Mouse (Mus musculus) heart, embryonic 14.5 days (tissue): ENCODE data around the gene 4933427D14Rik. TPM values are rescaled to one million over a fixed set of nuclear protein-coding genes. Genes with fewer than 3 reads are reported as not detected.

Source experiments
- ATAC-seq: fragments of 200-750 bp; cut with Nextera tagmentation; 2 replicates; pipeline ENCODE4 v1.8.0; 2017; ENCODE audit warnings: low read depth, moderate TSS enrichment; ENCODE audit not compliant: insufficient number of reproducible peaks, insufficient read depth, low FRiP score
- H3K27ac ChIP-seq, 2 experiments: fragments of 200-500 bp in 1 of 2; fragments of 300-500 bp in 1 of 2; sonication (generic) in 1 of 2; replicated peaks in 1 of 2; 2 replicates each; pipeline ENCODE4 v1.5.1; 2012 to 2014; ENCODE audit warnings: low read depth in 2 of 2, low read length in 2 of 2, control low read depth in 1 of 2, mild to moderate bottlenecking in 1 of 2, mixed read lengths in 1 of 2; ENCODE audit not compliant: control insufficient read depth in 1 of 2, insufficient read depth in 1 of 2
- H3K27me3 ChIP-seq: fragments of 300-500 bp; sonication (generic); 2 replicates; pipeline ENCODE4 v1.6.1; 2014; ENCODE audit warnings: mild to moderate bottlenecking, low read length, control low read depth; ENCODE audit not compliant: control insufficient read depth, insufficient read depth
- H3K36me3 ChIP-seq: fragments of 300-500 bp; sonication (generic); 2 replicates; pipeline ENCODE4 v1.6.1; 2014; ENCODE audit warnings: mild to moderate bottlenecking, control low read depth, low read length, mixed read lengths; ENCODE audit not compliant: control insufficient read depth, insufficient read depth
- H3K4me1 ChIP-seq, 2 experiments: fragments of 200-500 bp in 1 of 2; fragments of 300-500 bp in 1 of 2; sonication (generic) in 1 of 2; 2 replicates each; pipeline ENCODE4 v1.6.1; 2012 to 2014; ENCODE audit warnings: low read length in 2 of 2, control low read depth in 1 of 2, mixed read lengths in 1 of 2; ENCODE audit not compliant: control insufficient read depth in 2 of 2, insufficient read depth in 2 of 2
- H3K4me2 ChIP-seq: fragments of 300-500 bp; sonication (generic); 2 replicates; pipeline ENCODE4 v1.6.1; 2014; ENCODE audit warnings: mild to moderate bottlenecking, low read length
- H3K4me3 ChIP-seq, 2 experiments: fragments of 200-500 bp in 1 of 2; fragments of 300-500 bp in 1 of 2; sonication (generic) in 1 of 2; 2 replicates each; pipeline ENCODE4 v1.5.1; 2012 to 2014; ENCODE audit warnings: low read length in 2 of 2, mild to moderate bottlenecking in 2 of 2, control low read depth in 1 of 2, low read depth in 1 of 2, moderate library complexity in 1 of 2; ENCODE audit not compliant: control insufficient read depth in 1 of 2, insufficient read depth in 1 of 2
- H3K9ac ChIP-seq: fragments of 300-500 bp; sonication (generic); 2 replicates; pipeline ENCODE4 v1.6.1; 2014; ENCODE audit warnings: mild to moderate bottlenecking, low read length
- H3K9me3 ChIP-seq: fragments of 300-500 bp; sonication (generic); 2 replicates; pipeline ENCODE4 v1.6.1; 2016; ENCODE audit warnings: low read length, control low read depth; ENCODE audit not compliant: control insufficient read depth
- WGBS: fragments of 180-500 bp; shearing (Covaris S2); extraction: QIAGEN DNeasy Blood & Tissue Kit; methylation state at CpG from one replicate; pipeline ENCODE4 v1.1.7; 2014; 5-methylcytosine and 5-hydroxymethylcytosine counted together
- polyA plus RNA-seq: library from polyadenylated mRNA; unstranded; fragments of >200 nt; fragmentation: Nextera tagmentation; extraction: Ambion mirVana; gene quantifications from 2 replicates; pipeline ENCODE4 v1.2.1, GENCODE M21; 2014

The 4933427D14Rik gene
- polyA plus RNA-seq, 1 experiment from 2014 or later: 6.5 TPM

DNA sequence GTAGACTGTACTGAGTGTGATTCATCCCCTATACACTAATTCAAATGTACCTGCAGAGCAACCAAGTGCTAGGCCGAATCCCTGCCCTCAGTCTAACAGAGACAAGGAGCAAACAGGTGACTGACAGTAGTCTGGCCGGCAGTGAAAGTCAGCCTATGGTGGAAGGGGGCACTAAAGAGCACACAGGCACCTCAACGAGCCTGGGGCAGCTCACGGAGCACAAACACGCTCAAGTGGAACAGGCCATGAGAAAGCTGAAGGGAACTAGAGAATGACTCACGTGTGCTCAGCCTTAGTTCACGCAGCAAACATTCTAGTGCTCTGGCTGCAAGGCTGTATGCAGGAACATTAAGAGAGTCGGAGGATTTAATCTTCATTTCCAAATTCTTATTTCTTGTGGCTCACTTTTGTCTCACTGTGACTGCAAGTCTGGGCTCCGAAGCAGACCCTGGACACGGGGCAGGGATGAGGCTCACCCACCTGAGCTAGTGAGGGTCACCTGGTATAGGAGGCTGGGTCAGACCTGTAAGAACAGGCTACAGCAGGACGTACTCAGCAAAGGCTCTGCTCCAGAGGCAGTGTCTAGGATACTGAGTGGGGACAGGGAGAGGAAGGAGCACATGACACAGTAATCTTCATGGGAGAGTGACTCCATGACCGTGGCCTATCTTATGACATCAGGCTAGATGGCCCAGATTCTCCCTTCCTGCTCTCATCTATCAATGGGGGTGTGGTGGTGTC is 54.0 kb downstream of the 4933427D14Rik start:
- H3K9ac ChIP-seq: no peak overlapping the region
- ATAC-seq: no peak
- no peaks in the 10 kb centered on the region for H3K9me3 ChIP-seq
- H3K27me3 ChIP-seq: no peaks in the 10 kb centered on the region
- H3K4me3 ChIP-seq: no peak overlapping the region
- H3K4me1 ChIP-seq: no peaks in the 10 kb centered on the region
- no peak overlapping the region for H3K4me2 ChIP-seq
- H3K36me3 ChIP-seq: peaks cover 39% of the 10 kb centered on the region
- no peak overlapping the region for H3K27ac ChIP-seq
- WGBS: 84% methylated on average over 12 of the region's 12 CpGs

DNA sequence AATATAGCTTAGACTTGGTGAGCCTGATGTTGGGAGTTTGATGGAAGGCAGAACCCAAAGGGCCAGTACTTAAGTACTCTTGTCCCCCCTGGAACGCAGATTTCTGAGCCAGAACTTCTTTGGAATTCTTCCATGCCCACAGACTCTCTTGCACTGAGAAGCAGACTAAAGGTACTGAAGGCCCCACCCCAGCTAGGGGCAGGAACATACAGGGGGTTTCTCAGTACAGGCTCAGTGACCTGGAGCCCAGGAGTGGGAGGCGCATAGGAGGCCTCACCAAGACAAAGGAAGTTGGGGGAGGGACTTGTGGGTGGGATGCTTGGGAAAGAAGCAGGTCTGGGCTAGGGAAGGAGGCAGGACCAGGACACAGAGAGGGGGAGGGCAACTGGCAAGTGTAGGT is 56.1 kb downstream of the 4933427D14Rik start:
- H3K4me2 ChIP-seq: no peak overlapping the region
- H3K36me3 ChIP-seq: peaks cover 25% of the 10 kb centered on the region
- 58% methylated on average over 2 of the region's 2 CpGs for WGBS
- no peak overlapping the region for H3K4me3 ChIP-seq
- no peaks in the 10 kb centered on the region for H3K4me1 ChIP-seq
- H3K9ac ChIP-seq: no peak overlapping the region
- ATAC-seq: no peak
- H3K27me3 ChIP-seq: no peaks in the 10 kb centered on the region
- H3K9me3 ChIP-seq: no peaks in the 10 kb centered on the region
- no peak overlapping the region for H3K27ac ChIP-seq

DNA sequence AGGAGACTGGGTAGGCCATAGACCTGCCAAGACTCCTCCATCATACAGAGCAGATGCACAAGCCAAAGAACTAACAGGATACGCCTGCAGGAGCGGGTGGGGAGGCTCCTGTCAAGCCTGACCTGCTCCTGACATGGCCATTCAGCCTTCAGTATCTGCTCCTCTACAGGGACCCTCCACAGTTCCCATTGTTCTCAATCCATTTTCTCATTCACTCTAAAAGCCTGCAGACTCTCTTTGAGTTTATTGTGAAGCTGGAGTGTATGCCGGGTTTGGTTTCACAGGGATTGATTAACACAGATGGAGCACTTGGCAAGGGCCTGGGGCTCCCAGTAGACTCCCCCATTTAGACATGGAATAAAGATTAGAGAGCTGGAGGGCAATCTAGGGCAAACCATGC is 59.3 kb downstream of the 4933427D14Rik start:
- WGBS: 65% methylated on average over 3 of the region's 3 CpGs
- H3K9me3 ChIP-seq: no peaks in the 10 kb centered on the region
- no peak overlapping the region for H3K4me3 ChIP-seq
- H3K36me3 ChIP-seq: no peaks in the 10 kb centered on the region
- no peak overlapping the region for H3K4me2 ChIP-seq
- no peak overlapping the region for H3K9ac ChIP-seq
- H3K4me1 ChIP-seq: 0 out of 4 replicates have a peak, but pooled peaks cover 0 to 2% of the 10 kb centered on the region in 2 experiments
- H3K27ac ChIP-seq: no peak overlapping the region
- ATAC-seq: no peak
- peaks cover 6% of the 10 kb centered on the region; the same call in 1 of the 2 replicates for H3K27me3 ChIP-seq

DNA sequence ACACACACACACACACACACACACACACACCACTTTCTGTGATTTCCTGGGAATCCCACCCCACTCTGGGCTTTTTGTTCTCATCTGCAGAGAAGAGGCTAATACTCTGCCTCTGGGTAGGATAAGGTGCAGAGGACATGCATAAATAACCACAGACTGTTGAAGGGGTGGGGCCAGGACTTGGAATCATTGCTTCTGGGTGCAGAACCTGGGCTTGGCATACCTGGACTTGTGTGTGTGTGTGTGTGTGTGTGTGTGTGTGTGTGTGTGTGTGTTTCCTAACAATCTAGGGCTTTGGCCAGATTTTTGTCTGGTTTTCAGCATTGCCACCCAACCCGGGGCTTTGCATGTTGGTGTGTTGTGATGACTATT is 61.4 kb downstream of the 4933427D14Rik start:
- ATAC-seq: no peak
- Histone ChIP-seq H3K9me3 (no peaks in the 10 kb centered on the region), H3K27ac (no peak overlapping the region), H3K36me3 (no peaks in the 10 kb centered on the region), H3K4me1 (0 out of 4 replicates have a peak, but pooled peaks cover 0 to 2% of the 10 kb centered on the region in 2 experiments), H3K4me2 (no peak overlapping the region), H3K9ac (no peak overlapping the region), H3K27me3 (peaks cover 6% of the 10 kb centered on the region; the same call in 1 of the 2 replicates), H3K4me3 (no peak overlapping the region)
- 69% methylated on average over 1 of the region's 1 CpGs for WGBS

DNA sequence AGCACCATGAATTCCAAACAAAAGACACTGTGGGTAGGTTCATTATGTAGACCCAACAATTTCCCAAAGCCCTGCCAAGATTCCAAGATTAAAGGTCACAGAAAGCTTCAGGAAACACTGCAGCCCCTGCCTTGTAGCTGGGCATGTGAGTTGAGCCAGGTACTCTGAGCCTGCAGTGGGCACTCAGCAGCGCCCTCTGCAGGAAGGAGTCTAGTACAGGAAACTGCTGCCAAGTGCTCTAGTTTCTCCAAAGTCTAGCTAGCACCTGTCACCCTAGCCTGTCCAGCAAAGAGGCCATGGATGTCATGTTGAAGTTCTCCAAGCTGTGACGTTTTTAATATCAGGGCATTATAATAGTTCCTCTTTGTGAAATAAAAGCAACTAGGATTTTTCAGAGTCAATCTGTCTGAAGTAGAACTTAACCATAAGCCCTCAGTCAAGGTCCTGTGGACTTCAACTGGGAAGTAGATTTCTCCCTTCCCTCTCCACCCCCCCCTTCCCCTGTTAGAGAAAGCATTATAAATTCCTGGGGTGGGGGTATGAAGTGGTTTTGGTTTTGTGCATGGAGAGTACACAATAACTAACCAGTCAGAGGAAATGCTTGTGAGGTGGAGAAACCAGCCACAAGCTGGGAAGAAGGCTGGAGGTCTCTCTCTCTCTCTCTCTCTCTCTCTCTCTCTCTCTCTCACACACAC is 61.9 kb downstream of the 4933427D14Rik start:
- Histone ChIP-seq H3K27me3 (peaks cover 6% of the 10 kb centered on the region; the same call in 1 of the 2 replicates), H3K9me3 (no peaks in the 10 kb centered on the region), H3K4me1 (0 out of 4 replicates have a peak, but pooled peaks cover 0 to 2% of the 10 kb centered on the region in 2 experiments), H3K36me3 (no peaks in the 10 kb centered on the region), H3K27ac (no peak overlapping the region), H3K9ac (no peak overlapping the region), H3K4me3 (no peak overlapping the region), H3K4me2 (no peak overlapping the region)
- 8% methylated on average over 2 of the region's 2 CpGs for WGBS
- ATAC-seq: no peak

DNA sequence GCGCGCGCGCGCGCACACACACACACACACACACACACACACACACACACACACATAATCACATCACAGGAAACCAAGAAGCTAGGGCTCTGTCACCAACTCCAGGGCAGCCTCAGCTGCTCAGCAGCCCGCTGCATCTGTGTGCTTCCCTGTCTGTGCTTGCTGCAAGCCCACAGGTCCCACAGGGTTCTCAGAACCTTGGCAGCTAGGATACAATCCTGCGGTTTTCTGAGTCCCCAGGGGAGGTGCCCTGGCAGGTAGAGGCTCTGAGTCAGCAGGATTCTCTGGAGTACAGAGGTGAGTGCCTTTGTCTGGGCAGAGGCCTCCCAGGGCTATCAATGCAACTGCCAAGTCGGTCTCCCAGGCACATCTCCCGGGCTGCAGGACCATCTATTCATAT is 64.4 kb downstream of the 4933427D14Rik start:
- no peak for ATAC-seq
- H3K4me3 ChIP-seq: no peak overlapping the region
- no peaks in the 10 kb centered on the region for H3K36me3 ChIP-seq
- 54% methylated on average over 10 of the region's 10 CpGs for WGBS
- H3K9ac ChIP-seq: no peak overlapping the region
- H3K9me3 ChIP-seq: no peaks in the 10 kb centered on the region
- H3K4me1 ChIP-seq: peaks cover 0 to 2% of the 10 kb centered on the region in 2 experiments; a peak in 1 of 4 replicates
- H3K4me2 ChIP-seq: no peak overlapping the region
- no peak overlapping the region for H3K27ac ChIP-seq
- peaks cover 15% of the 10 kb centered on the region for H3K27me3 ChIP-seq

DNA sequence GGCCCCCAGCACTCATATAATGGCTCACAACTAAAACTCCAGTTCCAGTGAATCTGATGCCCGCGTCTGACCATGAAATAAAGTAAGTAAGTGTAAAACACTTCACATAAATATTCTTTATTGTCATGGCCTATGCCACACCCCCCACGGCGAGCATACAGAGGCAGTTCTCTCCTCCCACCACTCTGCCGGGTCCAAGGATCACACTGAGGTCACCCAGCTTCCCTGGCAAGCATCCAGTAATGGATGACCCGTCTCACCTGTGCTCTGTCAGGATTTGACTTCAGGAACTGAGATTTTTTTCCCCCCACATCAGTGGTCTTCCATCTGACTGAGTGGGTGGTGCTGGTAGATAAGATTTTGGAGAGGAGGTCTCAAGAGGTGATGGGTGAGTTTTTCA is 67.1 kb downstream of the 4933427D14Rik start:
- no peak overlapping the region for H3K27ac ChIP-seq
- WGBS: 51% methylated on average over 6 of the region's 6 CpGs
- peaks cover 35% of the 10 kb centered on the region for H3K27me3 ChIP-seq
- no peak for ATAC-seq
- no peak overlapping the region for H3K4me3 ChIP-seq
- H3K4me2 ChIP-seq: no peak overlapping the region
- H3K4me1 ChIP-seq: no peaks in the 10 kb centered on the region; a peak in 2 of 4 replicates
- H3K36me3 ChIP-seq: no peaks in the 10 kb centered on the region
- H3K9me3 ChIP-seq: no peaks in the 10 kb centered on the region
- H3K9ac ChIP-seq: no peak overlapping the region
